Mouse (Mus musculus) liver, postnatal 0 days (tissue): ENCODE measurements around the gene Rcor2.

Experiments used
- CTCF ChIP-seq: sonication (generic); IDR thresholded peaks from 2 replicates; pipeline ENCODE4 v1.5.1; 2016; ENCODE audit warnings: antibody characterized with exemption, low read depth
- EP300 ChIP-seq: IDR thresholded peaks from 2 replicates; pipeline ENCODE4 v1.6.1; 2016; ENCODE audit warnings: antibody characterized with exemption, low read depth, mild to moderate bottlenecking

DNA sequence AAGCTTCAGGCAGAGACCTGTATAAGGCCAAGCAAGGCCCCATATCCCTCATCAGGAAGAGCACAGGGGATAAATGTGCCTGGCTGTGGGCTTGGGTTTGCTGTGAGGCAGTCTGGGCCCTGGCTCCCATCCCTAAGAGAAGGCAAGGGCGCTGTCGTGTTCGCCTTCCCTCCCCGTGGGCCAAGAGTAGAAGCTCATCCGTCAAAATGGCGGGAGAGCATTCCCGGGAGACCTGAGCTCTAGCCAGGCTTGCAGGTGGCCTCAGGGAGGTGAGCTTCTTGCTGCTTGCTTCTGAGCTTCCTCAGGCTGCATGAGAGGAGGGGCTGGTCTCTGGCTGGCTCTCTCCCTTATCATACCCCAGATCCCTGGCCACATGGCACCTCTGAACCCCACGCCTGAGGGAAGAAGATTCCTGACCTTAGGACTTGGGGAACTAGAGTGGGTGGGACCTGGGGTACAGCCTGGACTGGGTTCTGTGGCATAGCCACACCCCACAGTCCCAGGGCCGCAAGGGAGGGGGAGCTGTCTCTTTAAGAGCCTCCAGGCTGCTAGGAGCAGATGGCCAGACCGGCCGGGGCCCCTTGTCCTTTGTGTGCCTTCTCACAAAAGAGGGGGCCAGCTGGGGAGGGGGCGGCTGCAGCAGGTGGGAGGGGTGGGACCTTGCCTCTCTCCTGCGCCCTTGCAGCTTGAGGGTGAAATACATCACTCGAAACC lies 1.5 kb upstream of the Rcor2 start:
- TF ChIP-seq CTCF (no peak), EP300 (no peak)
